Comparison of ENCODE assay signal across 7 mouse cellular contexts in genomic region chr19:6855225-6856031, GRCm38 (mm10). TPM values are rescaled to one million over a fixed set of nuclear protein-coding genes. Genes with fewer than 3 reads are reported as not detected.
DNase-seq lines count a peak whose midpoint lies in the region; ATAC-seq lines count a peak whose summit lies in the region.

No protein-coding gene starts in this region.

- intact Hi-C loops in gastrocnemius, postnatal 14 days (cut with DNase I; ENCODE audit: low total_unique reads), result no loop called here

- peak overlapping the region; percentile 12; the same call in 1 of the 2 replicates for H3K4me3 ChIP-seq in midbrain, embryonic 11.5 days (ENCODE audit: low read depth, low read length)

- ATAC-seq in midbrain, embryonic 11.5 days (ENCODE audit: low FRiP score), result peak; percentile 77

- no peaks in the 10 kb centered on the region for H3K36me3 ChIP-seq in midbrain, embryonic 11.5 days (ENCODE audit: control insufficient read depth, insufficient read depth, low read length)

- H3K9ac ChIP-seq in midbrain, embryonic 11.5 days (ENCODE audit: low read length), result peak overlapping the region; percentile 47; the same call in 1 of the 2 replicates

- peak overlapping the region; percentile 45 for H3K4me2 ChIP-seq in midbrain, embryonic 11.5 days

- peaks cover 9% of the 10 kb centered on the region; the same call in 1 of the 2 replicates for H3K4me1 ChIP-seq in midbrain, embryonic 11.5 days (ENCODE audit: control insufficient read depth, insufficient read depth, low read length)

- peak overlapping the region; percentile 46; the same call in 1 of the 2 replicates for H3K27ac ChIP-seq in midbrain, embryonic 11.5 days (ENCODE audit: low read depth, low read length)

- WGBS in midbrain, embryonic 11.5 days, result 5% methylated on average over 38 of the region's 38 CpGs

- H3K9me3 ChIP-seq in midbrain, embryonic 11.5 days (ENCODE audit: control insufficient read depth, low read length), result no peaks in the 10 kb centered on the region

- DNase-seq in ZHBTc4 (ENCODE audit: low read depth, low spot score), result peak; percentile 96
- DNase-seq in cerebellum, adult 9-11 months, result peak; percentile 71
- DNase-seq in gastrocnemius, postnatal 14 days, result peak; percentile 58
- DNase-seq in kidney, postnatal 14 days, result peak; percentile 48
- DNase-seq in midbrain, embryonic 11.5 days (ENCODE audit: low spot score, missing footprints), result peak; percentile 94
- no peak for DNase-seq in ovary, postnatal 14 days (ENCODE audit: low spot score)
- DNase-seq in thymus, postnatal 36 days, result no peak

- H3K27me3 ChIP-seq in midbrain, embryonic 11.5 days (ENCODE audit: control insufficient read depth, insufficient read depth, low read length), result peaks cover 9% of the 10 kb centered on the region

RNA-seq across cellular contexts. Expression of gene Ccdc88b, which starts 2.6 kb away (rescaled TPM):
- total RNA-seq in gastrocnemius, postnatal 14 days (2021), result under 1 TPM; 0.40 to 0.84 TPM
- 0.26 and 0.58 TPM in 2 replicates for polyA plus RNA-seq in midbrain, embryonic 11.5 days (2014; fragmentation: Nextera tagmentation; extraction: Ambion mirVana)

RNA-seq across cellular contexts. Expression of gene Rps6ka4, which starts 15.0 kb away (rescaled TPM):
- 1 to 10 TPM; 7.7 to 8.5 TPM for total RNA-seq in gastrocnemius, postnatal 14 days (2021)
- polyA plus RNA-seq in midbrain, embryonic 11.5 days (2014; fragmentation: Nextera tagmentation; extraction: Ambion mirVana), result 4.8 and 5.1 TPM in 2 replicates

RNA-seq across cellular contexts. Expression of gene Trmt112, which starts 54.1 kb away (rescaled TPM):
- total RNA-seq in gastrocnemius, postnatal 14 days (2021), result 10 to 100 TPM; 34.6 to 38.9 TPM
- 147 and 151 TPM in 2 replicates for polyA plus RNA-seq in midbrain, embryonic 11.5 days (2014; fragmentation: Nextera tagmentation; extraction: Ambion mirVana)

RNA-seq across cellular contexts. Expression of gene Prdx5, which starts 54.5 kb away (rescaled TPM):
- total RNA-seq in gastrocnemius, postnatal 14 days (2021), result 100 to 1,000 TPM; 159 to 187 TPM
- 123 and 127 TPM in 2 replicates for polyA plus RNA-seq in midbrain, embryonic 11.5 days (2014; fragmentation: Nextera tagmentation; extraction: Ambion mirVana)

Comparison
In these comparisons a context has a peak if more than half of its experiments do, and no peak if none do; other contexts are left out.
1. DNase-seq: peak in ZHBTc4 (single experiment), cerebellum, adult 9-11 months (single experiment), gastrocnemius, postnatal 14 days (single experiment), kidney, postnatal 14 days (single experiment) and midbrain, embryonic 11.5 days (single experiment); none in ovary, postnatal 14 days (single experiment) and thymus, postnatal 36 days (0 of 2).